ENCODE assay signal across 19 mouse cellular contexts in the genomic region with DNA sequence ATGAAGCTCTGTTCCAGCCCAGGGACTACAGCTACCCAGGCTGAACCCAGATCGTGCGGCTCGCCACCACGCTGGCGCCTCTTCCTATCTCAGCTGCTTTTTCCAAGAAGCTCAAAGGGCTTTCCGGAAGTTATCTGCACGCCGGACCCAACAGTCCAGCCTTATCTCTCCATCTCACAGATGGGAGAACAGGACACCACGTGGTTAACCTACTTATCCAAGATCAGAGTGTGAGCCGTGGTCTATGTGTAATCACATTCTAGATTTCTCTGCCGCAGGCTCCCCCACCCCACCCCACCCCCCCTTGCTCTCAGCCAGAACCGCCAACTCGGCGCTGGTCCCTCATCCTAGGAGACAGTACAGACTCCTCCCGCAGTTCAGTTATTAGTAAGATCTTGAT.
DNase-seq lines count a peak whose midpoint lies in the region; ATAC-seq lines count a peak whose summit lies in the region.
"Had no signal": no experiment of that assay in that cellular context is flagged by ENCODE, and none has a peak within 500 bp of the region (broad histone marks: within the 10 kb centered on the region; RNA-seq: fewer than 3 reads in every experiment).

No protein-coding gene starts in this region.

- 22% methylated on average over 15 of the region's 15 CpGs for whole genome bisulfite sequencing in heart, embryonic 12.5 days
- whole genome bisulfite sequencing in lung, embryonic 15.5 days, result 18% methylated on average over 15 of the region's 15 CpGs

- DNase-seq in heart, adult 8-10 months (ENCODE audit: low spot score), result no peak
- DNase-seq in urinary bladder, postnatal 14 days (ENCODE audit: low spot score), result peak; percentile 35
- no peak for DNase-seq in urinary bladder, postnatal 25 days (ENCODE audit: low spot score)
- peak; percentile 68 for DNase-seq in yolk sac, embryonic 10.5 days (ENCODE audit: low spot score)
- DNase-seq in layer of hippocampus, adult 11-12 months (ENCODE audit: low spot score), result no peak
- DNase-seq: cerebellum, adult 11-12 months; kidney, adult 9 months; kidney, postnatal 36 days; right cerebral cortex, adult 18-20 months; spleen, adult 18-20 months; thymus, adult 2 months had no signal

- no peaks in the 10 kb centered on the region for H3K36me3 ChIP-seq in heart, embryonic 12.5 days
- no peaks in the 10 kb centered on the region for H3K36me3 ChIP-seq in lung, embryonic 15.5 days
- H3K36me3 ChIP-seq: embryonic facial prominence, embryonic 12.5 days; forebrain, embryonic 15.5 days; limb, embryonic 13.5 days had no signal

- no peak overlapping the region for H3K9ac ChIP-seq in heart, embryonic 12.5 days
- no peak overlapping the region for H3K9ac ChIP-seq in lung, embryonic 15.5 days
- H3K9ac ChIP-seq: embryonic facial prominence, embryonic 12.5 days; forebrain, embryonic 15.5 days; hindbrain, embryonic 14.5 days; limb, embryonic 13.5 days; liver, embryonic 14.5 days had no signal

- H3K27me3 ChIP-seq in heart, embryonic 12.5 days (replicated peaks), result peaks cover 52% of the 10 kb centered on the region
- H3K27me3 ChIP-seq in lung, embryonic 15.5 days, result peaks cover 26% of the 10 kb centered on the region

- H3K27ac ChIP-seq in heart, embryonic 12.5 days (ENCODE audit: poor library complexity, severe bottlenecking), result no peak overlapping the region
- H3K27ac ChIP-seq in lung, embryonic 15.5 days, result no peak overlapping the region
- H3K27ac ChIP-seq: embryonic facial prominence, embryonic 12.5 days; forebrain, embryonic 15.5 days; hindbrain, embryonic 14.5 days; limb, embryonic 13.5 days; liver, embryonic 14.5 days had no signal

- peaks cover 17% of the 10 kb centered on the region for H3K4me1 ChIP-seq in heart, embryonic 12.5 days (replicated peaks)
- peaks cover 29% of the 10 kb centered on the region for H3K4me1 ChIP-seq in lung, embryonic 15.5 days

- ATAC-seq in heart, embryonic 12.5 days (ENCODE audit: insufficient number of reproducible peaks, low FRiP score), result no peak
- no peak for ATAC-seq in lung, embryonic 15.5 days (ENCODE audit: borderline replicate concordance, extremely low read depth, low FRiP score, low TSS enrichment)
- ATAC-seq: forebrain, embryonic 15.5 days; midbrain, embryonic 16.5 days had no signal

- H3K4me3 ChIP-seq in heart, embryonic 12.5 days, result no peak overlapping the region
- H3K4me3 ChIP-seq in lung, embryonic 15.5 days, result no peak overlapping the region
- H3K4me3 ChIP-seq: embryonic facial prominence, embryonic 12.5 days; forebrain, embryonic 15.5 days; limb, embryonic 13.5 days had no signal

- no peaks in the 10 kb centered on the region; the same call in 1 of the 2 replicates for H3K9me3 ChIP-seq in heart, embryonic 12.5 days (replicated peaks)
- H3K9me3 ChIP-seq in lung, embryonic 15.5 days, result no peaks in the 10 kb centered on the region
- H3K9me3 ChIP-seq: embryonic facial prominence, embryonic 12.5 days; forebrain, embryonic 15.5 days; limb, embryonic 13.5 days had no signal

- H3K4me2 ChIP-seq in heart, embryonic 12.5 days, result peak overlapping the region; percentile 40
- peak overlapping the region; percentile 35 for H3K4me2 ChIP-seq in lung, embryonic 15.5 days
- H3K4me2 ChIP-seq: embryonic facial prominence, embryonic 12.5 days; forebrain, embryonic 15.5 days; hindbrain, embryonic 14.5 days; limb, embryonic 13.5 days had no signal

Comparison
In these comparisons a context has a peak if more than half of its experiments do, and no peak if none do; other contexts are left out.
1. DNase-seq: peak in urinary bladder, postnatal 14 days (single experiment) and yolk sac, embryonic 10.5 days (single experiment); none in heart, adult 8-10 months (single experiment), urinary bladder, postnatal 25 days (single experiment) and layer of hippocampus, adult 11-12 months (single experiment).